Mouse (Mus musculus) CH12.LX (cell line): Measurements from ENCODE around the gene Prps1l1.

Experiments used
- CTCF ChIP-seq, 2 experiments: IDR thresholded peaks in 1 of 2; conservative IDR thresholded peaks in 1 of 2; 2 replicates each; pipeline ENCODE4 v1.5.1; 2011 to 2012; ENCODE audit warnings: low read depth in 2 of 2, low read length in 2 of 2, improper control_type of control experiment in 1 of 2, inconsistent platforms in 1 of 2, mild to moderate bottlenecking in 1 of 2, moderate library complexity in 1 of 2
- USF2 ChIP-seq: conservative IDR thresholded peaks from 2 replicates; pipeline ENCODE4 v1.6.1; 2011; ENCODE audit warnings: low read depth, low read length, improper control_type of control experiment

DNA sequence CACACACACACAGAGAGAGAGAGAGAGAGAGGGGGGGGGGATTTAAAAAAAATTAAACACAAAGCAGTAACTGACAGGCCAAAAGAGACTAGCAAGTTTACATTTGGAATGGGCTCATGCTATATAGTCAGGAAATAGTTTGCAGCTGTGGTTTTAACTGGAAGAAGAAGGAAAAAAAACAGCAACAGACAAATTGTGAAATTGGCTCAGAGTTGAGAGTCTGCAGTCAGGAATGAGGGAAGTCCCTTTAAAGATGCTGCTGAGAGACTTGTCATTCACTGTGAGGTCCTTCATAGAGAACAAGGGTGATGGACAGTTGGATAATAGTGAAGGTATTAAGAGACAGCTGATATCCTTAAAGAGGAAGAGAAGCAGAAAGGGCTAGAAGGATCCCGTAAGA lies 26.9 kb downstream of the Prps1l1 start:
- no peak for TF ChIP-seq USF2
- TF ChIP-seq CTCF (conservative IDR thresholded peaks at IDR 0.05 in 1 of 2, IDR thresholded peaks at IDR 0.05 in 1 of 2; ENCODE audit: low read depth in 2 of 2, low read length in 2 of 2), result no peak
